Mouse (Mus musculus): ENCODE results near the gene Mical2. TPM values are rescaled to one million over a fixed set of nuclear protein-coding genes. Genes with fewer than 3 reads are reported as not detected.

The Mical2 gene
- polyA plus RNA-seq, 1 experiment from 2014 or later: 15.3 TPM

GRCm38 (mm10) chr7:112454380-112454779 lies 228.7 kb downstream of the Mical2 start:
- no peak overlapping the region for H3K4me3 ChIP-seq (ENCODE audit: low read depth, low read length)
- WGBS: 55% methylated on average over 6 of the region's 6 CpGs
- no peak for DNase-seq

DNA sequence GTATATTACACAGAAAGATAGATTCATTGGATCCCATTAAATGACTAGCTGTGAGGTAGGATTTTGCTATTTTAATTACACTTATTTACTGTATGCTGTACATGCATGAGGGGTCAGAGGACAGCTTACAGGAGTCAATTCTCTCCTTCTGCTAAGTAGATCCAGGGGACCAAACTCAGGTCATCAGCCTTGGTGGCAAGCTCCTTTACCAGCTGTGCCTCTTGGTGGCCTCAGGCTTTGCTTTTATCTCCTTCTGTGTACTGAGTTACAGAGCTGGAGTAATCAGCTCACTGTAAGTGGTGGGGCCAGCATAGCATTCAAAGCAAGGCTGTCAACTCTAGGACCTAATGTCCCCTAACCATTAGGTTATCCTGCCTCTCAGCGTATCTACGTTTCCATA lies 229.3 kb downstream of the Mical2 start:
- no peaks in the 10 kb centered on the region for H3K36me3 ChIP-seq (ENCODE audit: insufficient read depth)
- no peak overlapping the region for H3K9ac ChIP-seq
- DNase-seq: no peak
- TF ChIP-seq CTCF (IDR thresholded peaks at IDR 0.05; ENCODE audit: low read depth): no peak
- no peak overlapping the region for H3K4me3 ChIP-seq (ENCODE audit: low read depth, low read length)
- no peak for ATAC-seq (ENCODE audit: insufficient read depth)
- WGBS: 88% methylated on average over 2 of the region's 2 CpGs
- no peak overlapping the region for H3K4me2 ChIP-seq
- no peaks in the 10 kb centered on the region for H3K27me3 ChIP-seq (ENCODE audit: insufficient read depth, low read length)
- peak overlapping the region; percentile 88 for H3K27ac ChIP-seq (ENCODE audit: low read depth)
- H3K4me1 ChIP-seq (ENCODE audit: insufficient read depth): peaks cover 19% of the 10 kb centered on the region
- no peaks in the 10 kb centered on the region for H3K9me3 ChIP-seq (ENCODE audit: low read depth, low read length)

More at GRCm38 (mm10) chr7:112454380-112454779, 228.7 kb downstream of the Mical2 start:
- H3K9me3 ChIP-seq (ENCODE audit: low read depth, low read length): no peaks in the 10 kb centered on the region
- H3K27me3 ChIP-seq (ENCODE audit: insufficient read depth, low read length): no peaks in the 10 kb centered on the region
- ATAC-seq (ENCODE audit: insufficient read depth): no peak
- H3K4me2 ChIP-seq: no peak overlapping the region
- TF ChIP-seq CTCF (IDR thresholded peaks at IDR 0.05; ENCODE audit: low read depth): no peak
- H3K4me1 ChIP-seq (ENCODE audit: insufficient read depth): peaks cover 19% of the 10 kb centered on the region
- H3K27ac ChIP-seq (ENCODE audit: low read depth): peak overlapping the region; percentile 88
- no peak overlapping the region for H3K9ac ChIP-seq
- no peaks in the 10 kb centered on the region for H3K36me3 ChIP-seq (ENCODE audit: insufficient read depth)

DNA sequence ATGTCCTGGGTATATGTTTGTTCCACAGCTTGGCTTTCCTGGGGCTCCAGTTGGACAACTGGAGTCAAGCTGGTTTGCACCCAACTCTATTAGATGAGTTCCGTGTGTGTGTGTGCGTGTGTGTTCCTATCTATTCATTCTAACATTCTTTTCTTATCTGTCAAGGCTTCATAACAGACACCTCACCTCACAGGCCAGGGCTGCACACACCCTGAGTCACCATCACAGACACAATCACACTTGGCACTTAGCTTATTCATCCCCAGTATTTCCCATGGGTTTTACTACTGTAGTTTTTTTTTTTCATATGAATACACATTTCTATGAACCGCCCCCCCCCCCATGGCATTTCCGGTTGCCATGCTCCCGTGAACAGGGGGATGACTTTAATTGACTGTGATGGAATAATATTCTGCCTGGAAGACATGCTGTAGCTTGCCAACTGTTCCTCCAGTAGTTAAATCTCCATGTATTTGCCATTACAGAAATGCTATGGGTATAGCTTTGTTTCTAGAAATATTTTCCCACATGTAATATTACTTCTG lies 230.0 kb downstream of the Mical2 start:
- Histone ChIP-seq H3K27ac (ENCODE audit: low read depth) (no peak overlapping the region), H3K36me3 (ENCODE audit: insufficient read depth) (no peaks in the 10 kb centered on the region), H3K27me3 (ENCODE audit: insufficient read depth, low read length) (no peaks in the 10 kb centered on the region), H3K9me3 (ENCODE audit: low read depth, low read length) (no peaks in the 10 kb centered on the region), H3K4me1 (ENCODE audit: insufficient read depth) (peaks cover 19% of the 10 kb centered on the region), H3K4me3 (ENCODE audit: low read depth, low read length) (no peak overlapping the region), H3K4me2 (no peak overlapping the region), H3K9ac (no peak overlapping the region)
- no peak for ATAC-seq (ENCODE audit: insufficient read depth)
- 56% methylated on average over 5 of the region's 5 CpGs for WGBS
- DNase-seq: no peak
- no peak for TF ChIP-seq CTCF (IDR thresholded peaks at IDR 0.05; ENCODE audit: low read depth)

- Histone ChIP-seq H3K4me3 (ENCODE audit: low read depth, low read length) (no peak overlapping the region), H3K36me3 (ENCODE audit: insufficient read depth) (no peaks in the 10 kb centered on the region), H3K27ac (ENCODE audit: low read depth) (no peak overlapping the region), H3K9ac (no peak overlapping the region), H3K4me2 (no peak overlapping the region), H3K4me1 (ENCODE audit: insufficient read depth) (peaks cover 19% of the 10 kb centered on the region), H3K9me3 (ENCODE audit: low read depth, low read length) (no peaks in the 10 kb centered on the region), H3K27me3 (ENCODE audit: insufficient read depth, low read length) (no peaks in the 10 kb centered on the region)
- 81% methylated on average over 4 of the region's 4 CpGs for WGBS
- ATAC-seq (ENCODE audit: insufficient read depth) (no peak), DNase-seq (no peak)
- no peak for TF ChIP-seq CTCF (IDR thresholded peaks at IDR 0.05; ENCODE audit: low read depth)
Observed at GRCm38 (mm10) chr7:112457373-112457772, 231.7 kb downstream of the Mical2 start.

GRCm38 (mm10) chr7:112457920-112458319 lies 232.3 kb downstream of the Mical2 start:
- 79% methylated on average over 4 of the region's 4 CpGs for WGBS
- no peak overlapping the region for H3K27ac ChIP-seq (ENCODE audit: low read depth)
- H3K27me3 ChIP-seq (ENCODE audit: insufficient read depth, low read length): no peaks in the 10 kb centered on the region
- no peak for TF ChIP-seq CTCF (IDR thresholded peaks at IDR 0.05; ENCODE audit: low read depth)
- no peak for ATAC-seq (ENCODE audit: insufficient read depth)
- no peak for DNase-seq
- H3K36me3 ChIP-seq (ENCODE audit: insufficient read depth): no peaks in the 10 kb centered on the region
- no peak overlapping the region for H3K9ac ChIP-seq
- H3K9me3 ChIP-seq (ENCODE audit: low read depth, low read length): no peaks in the 10 kb centered on the region
- H3K4me3 ChIP-seq (ENCODE audit: low read depth, low read length): no peak overlapping the region
- H3K4me2 ChIP-seq: no peak overlapping the region
- peaks cover 19% of the 10 kb centered on the region for H3K4me1 ChIP-seq (ENCODE audit: insufficient read depth)

GRCm38 (mm10) chr7:112458440-112458839 lies 232.8 kb downstream of the Mical2 start:
- H3K9ac ChIP-seq: no peak overlapping the region
- no peak overlapping the region for H3K4me2 ChIP-seq
- no peaks in the 10 kb centered on the region for H3K9me3 ChIP-seq (ENCODE audit: low read depth, low read length)
- H3K27me3 ChIP-seq (ENCODE audit: insufficient read depth, low read length): no peaks in the 10 kb centered on the region
- no peak for DNase-seq
- H3K4me3 ChIP-seq (ENCODE audit: low read depth, low read length): no peak overlapping the region
- no peak for ATAC-seq (ENCODE audit: insufficient read depth)
- H3K4me1 ChIP-seq (ENCODE audit: insufficient read depth): peaks cover 22% of the 10 kb centered on the region
- 59% methylated on average over 5 of the region's 5 CpGs for WGBS
- no peaks in the 10 kb centered on the region for H3K36me3 ChIP-seq (ENCODE audit: insufficient read depth)
- no peak for TF ChIP-seq CTCF (IDR thresholded peaks at IDR 0.05; ENCODE audit: low read depth)
- no peak overlapping the region for H3K27ac ChIP-seq (ENCODE audit: low read depth)

Other genes starting within 250 kb of the Mical2 start
- 91.1 and 92.1 TPM in 2 replicates for gene Usp47, start 202.4 kb upstream of the Mical2 start, polyA plus RNA-seq (2014; fragmentation: Nextera tagmentation; extraction: Ambion mirVana)
- gene Dkk3, start 66.8 kb upstream of the Mical2 start, polyA plus RNA-seq (2014; fragmentation: Nextera tagmentation; extraction: Ambion mirVana): 25.1 and 28.1 TPM in 2 replicates
- gene Parva, start 201.6 kb downstream of the Mical2 start, polyA plus RNA-seq (2014; fragmentation: Nextera tagmentation; extraction: Ambion mirVana): 102 and 105 TPM in 2 replicates

Measured in lung, embryonic 14.5 days (tissue).